Mouse (Mus musculus): ENCODE measurements around the gene Sel1l. TPM values are rescaled to one million over a fixed set of nuclear protein-coding genes. Genes with fewer than 3 reads are reported as not detected.

The Sel1l gene
- polyA plus RNA-seq, 1 experiment = 25.3 TPM

GRCm38 (mm10) chr12:91757854-91758562, 90.9 kb downstream of the Sel1l start:
- peaks cover 5% of the 10 kb centered on the region; the same call in 1 of the 2 replicates for H3K4me1 ChIP-seq (ENCODE audit: control insufficient read depth, insufficient read depth, insufficient read length)
- no peaks in the 10 kb centered on the region for H3K27me3 ChIP-seq (ENCODE audit: control insufficient read depth, insufficient read depth, low read length)
- no peak overlapping the region for H3K27ac ChIP-seq (ENCODE audit: insufficient read depth, low read length)
- H3K36me3 ChIP-seq (ENCODE audit: control insufficient read depth, insufficient read depth, low read length) = no peaks in the 10 kb centered on the region
- TF ChIP-seq POLR2A (IDR thresholded peaks at IDR 0.05; ENCODE audit: low read depth, low read length) = no peak
- TF ChIP-seq CTCF (IDR thresholded peaks at IDR 0.05; ENCODE audit: extremely low read depth, insufficient read depth, insufficient read length, insufficient replicate concordance) = no peak
- no peak overlapping the region for H3K4me3 ChIP-seq (ENCODE audit: extremely low read depth, insufficient read depth, insufficient read length)
- WGBS = 73% methylated on average over 13 of the region's 13 CpGs
- no peak for DNase-seq (ENCODE audit: low read depth in 1 of 2, low spot score in 2 of 2)

- Histone ChIP-seq H3K27ac (ENCODE audit: insufficient read depth, low read length) (no peak overlapping the region), H3K4me3 (ENCODE audit: extremely low read depth, insufficient read depth, insufficient read length) (no peak overlapping the region; the same call in 1 of the 2 replicates), H3K27me3 (ENCODE audit: control insufficient read depth, insufficient read depth, low read length) (0 out of 2 replicates have a peak, but pooled peaks cover 1% of the 10 kb centered on the region), H3K36me3 (ENCODE audit: control insufficient read depth, insufficient read depth, low read length) (no peaks in the 10 kb centered on the region), H3K4me1 (ENCODE audit: control insufficient read depth, insufficient read depth, insufficient read length) (peaks cover 5% of the 10 kb centered on the region; the same call in 1 of the 2 replicates)
- 7% methylated on average over 5 of the region's 5 CpGs for WGBS
- TF ChIP-seq CTCF (IDR thresholded peaks at IDR 0.05; ENCODE audit: extremely low read depth, insufficient read depth, insufficient read length, insufficient replicate concordance) (no peak), POLR2A (IDR thresholded peaks at IDR 0.05; ENCODE audit: low read depth, low read length) (no peak)
- DNase-seq (ENCODE audit: low read depth in 1 of 2, low spot score in 2 of 2) = peak; percentile 26 to 55
These were observed 92.3 kb downstream of the Sel1l start for GRCm38 (mm10) chr12:91756562-91757166.

Other genes starting within 250 kb of the Sel1l start
- 8.1 and 18.3 TPM in 2 replicates for gene Ston2, start 60.8 kb downstream of the Sel1l start, polyA plus RNA-seq (2012; rRNA removed)

All from spleen, adult 2 months (tissue).